Mouse (Mus musculus) kidney, embryonic 16.5 days (tissue): ENCODE measurements around the gene Pear1. TPM values are rescaled to one million over a fixed set of nuclear protein-coding genes. Genes with fewer than 3 reads are reported as not detected.

ENCODE experiments used
- ATAC-seq: fragments of 200-750 bp; cut with Nextera tagmentation; 2 replicates; pipeline ENCODE4 v1.8.0; 2017; ENCODE audit warnings: moderate TSS enrichment; ENCODE audit not compliant: low FRiP score, low TSS enrichment
- H3K27ac ChIP-seq: fragments of 300-500 bp; sonication (generic); 2 replicates; pipeline ENCODE4 v1.5.1; 2014; ENCODE audit warnings: low read length
- H3K27me3 ChIP-seq: fragments of 300-500 bp; sonication (generic); 2 replicates; pipeline ENCODE4 v1.6.1; 2014; ENCODE audit warnings: low read length, control low read depth, mixed read lengths; ENCODE audit not compliant: insufficient read depth
- H3K36me3 ChIP-seq: fragments of 300-500 bp; sonication (generic); 2 replicates; pipeline ENCODE4 v1.6.1; 2014; ENCODE audit warnings: low read length, control low read depth, mixed read lengths; ENCODE audit not compliant: insufficient read depth
- H3K4me1 ChIP-seq: fragments of 300-500 bp; sonication (generic); 2 replicates; pipeline ENCODE4 v1.6.1; 2014; ENCODE audit warnings: low read length, control low read depth, mixed read lengths; ENCODE audit not compliant: insufficient read depth
- H3K4me2 ChIP-seq: fragments of 300-500 bp; sonication (generic); replicated peaks from 2 replicates; pipeline ENCODE4 v1.6.1; 2014; ENCODE audit warnings: low read depth, low read length
- H3K4me3 ChIP-seq: fragments of 300-500 bp; sonication (generic); 2 replicates; pipeline ENCODE4 v1.5.1; 2014; ENCODE audit warnings: mild to moderate bottlenecking, low read length
- H3K9ac ChIP-seq: fragments of 300-500 bp; sonication (generic); replicated peaks from 2 replicates; pipeline ENCODE4 v1.6.1; 2014; ENCODE audit warnings: low read length
- H3K9me3 ChIP-seq: fragments of 300-500 bp; sonication (generic); 2 replicates; pipeline ENCODE4 v1.6.1; 2016; ENCODE audit warnings: low read length, control low read depth
- WGBS: fragments of 180-500 bp; shearing (Covaris S2); extraction: QIAGEN DNeasy Blood & Tissue Kit; methylation state at CpG from one replicate; pipeline ENCODE4 v1.1.7; 2014; 5-methylcytosine and 5-hydroxymethylcytosine counted together
- polyA plus RNA-seq: library from polyadenylated mRNA; unstranded; fragments of >200 nt; fragmentation: Nextera tagmentation; extraction: Ambion mirVana; gene quantifications from 2 replicates; pipeline ENCODE4 v1.2.1, GENCODE M21; 2015

The Pear1 gene
- polyA plus RNA-seq, 1 experiment from 2014 or later: 60.2 TPM

GRCm38 (mm10) chr3:87844981-87845380 is 20.9 kb upstream of the Pear1 start:
- no peaks in the 10 kb centered on the region for H3K36me3 ChIP-seq
- no peaks in the 10 kb centered on the region for H3K4me1 ChIP-seq
- H3K27me3 ChIP-seq: no peaks in the 10 kb centered on the region
- WGBS: 78% methylated on average over 4 of the region's 4 CpGs
- H3K9ac ChIP-seq: no peak overlapping the region
- no peak overlapping the region for H3K4me2 ChIP-seq
- no peaks in the 10 kb centered on the region for H3K9me3 ChIP-seq
- ATAC-seq: no peak
- no peak overlapping the region for H3K27ac ChIP-seq
- no peak overlapping the region for H3K4me3 ChIP-seq

- Histone ChIP-seq H3K9ac (no peak overlapping the region), H3K9me3 (no peaks in the 10 kb centered on the region), H3K36me3 (no peaks in the 10 kb centered on the region), H3K4me2 (no peak overlapping the region), H3K4me1 (no peaks in the 10 kb centered on the region), H3K27me3 (no peaks in the 10 kb centered on the region), H3K4me3 (no peak overlapping the region), H3K27ac (no peak overlapping the region)
- no peak for ATAC-seq
Measured at GRCm38 (mm10) chr3:87840858-87841257, 16.8 kb upstream of the Pear1 start.

DNA sequence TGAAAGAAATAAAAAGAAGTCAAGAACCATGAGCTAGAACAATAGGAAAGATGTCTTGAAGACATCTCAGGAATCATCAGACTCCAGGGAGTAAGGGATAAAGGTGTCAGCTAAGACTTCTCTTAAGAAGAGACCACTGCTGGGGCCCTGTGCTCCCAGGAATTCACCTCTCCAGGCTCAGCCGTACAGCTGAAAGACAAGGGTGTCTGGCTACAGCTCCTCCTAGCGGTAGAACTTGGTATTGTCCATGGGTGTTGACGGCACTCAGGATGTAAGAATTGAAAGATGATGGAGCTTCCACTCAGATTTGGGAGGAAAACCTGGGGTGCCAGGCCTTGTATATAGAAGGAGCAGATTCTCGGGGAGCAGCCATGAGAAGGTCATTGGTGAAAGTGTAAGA is 14.5 kb upstream of the Pear1 start:
- 2% methylated on average over 4 of the region's 4 CpGs for WGBS
- 0 out of 2 replicates have a peak, but pooled peaks have one; percentile 39 for ATAC-seq
- no peak overlapping the region for H3K9ac ChIP-seq

DNA sequence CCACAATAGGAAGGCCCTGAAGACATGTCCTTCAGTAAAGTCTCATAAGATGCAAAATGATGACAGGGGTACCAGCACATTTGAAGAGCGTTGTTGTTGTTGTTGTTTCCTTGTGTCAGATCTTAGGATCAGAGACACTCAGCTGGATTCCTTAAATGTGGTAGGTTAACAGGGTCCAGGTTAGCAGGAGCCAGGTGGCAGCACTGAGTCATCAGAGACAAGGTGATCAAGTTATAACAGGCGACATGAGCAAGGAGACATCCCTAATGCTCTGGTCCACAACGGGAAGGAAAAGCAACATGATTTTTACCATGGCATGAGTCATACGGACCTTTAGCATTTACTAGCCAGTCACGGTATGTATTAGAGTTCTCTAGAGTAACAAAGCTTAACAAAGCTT is 9.4 kb upstream of the Pear1 start:
- Histone ChIP-seq H3K27me3 (no peaks in the 10 kb centered on the region), H3K4me2 (no peak overlapping the region), H3K36me3 (no peaks in the 10 kb centered on the region), H3K27ac (no peak overlapping the region), H3K9ac (no peak overlapping the region), H3K4me1 (no peaks in the 10 kb centered on the region), H3K9me3 (no peaks in the 10 kb centered on the region), H3K4me3 (no peak overlapping the region)
- 68% methylated on average over 5 of the region's 5 CpGs for WGBS
- no peak for ATAC-seq

More for the DNA sequence above, 14.5 kb upstream of the Pear1 start:
- no peak overlapping the region for H3K27ac ChIP-seq
- H3K27me3 ChIP-seq: no peaks in the 10 kb centered on the region
- H3K36me3 ChIP-seq: no peaks in the 10 kb centered on the region
- H3K4me2 ChIP-seq: no peak overlapping the region
- H3K9me3 ChIP-seq: no peaks in the 10 kb centered on the region
- H3K4me3 ChIP-seq: no peak overlapping the region
- H3K4me1 ChIP-seq: no peaks in the 10 kb centered on the region

- Histone ChIP-seq H3K9me3 (no peaks in the 10 kb centered on the region), H3K27me3 (no peaks in the 10 kb centered on the region), H3K4me3 (no peak overlapping the region), H3K4me1 (no peaks in the 10 kb centered on the region), H3K27ac (no peak overlapping the region), H3K36me3 (no peaks in the 10 kb centered on the region), H3K9ac (no peak overlapping the region), H3K4me2 (no peak overlapping the region)
- 83% methylated on average over 7 of the region's 7 CpGs for WGBS
- no peak for ATAC-seq
Measured at GRCm38 (mm10) chr3:87832109-87832859, 8.2 kb upstream of the Pear1 start.

GRCm38 (mm10) chr3:87829025-87829424 is 4.9 kb upstream of the Pear1 start:
- H3K4me1 ChIP-seq: no peaks in the 10 kb centered on the region
- WGBS: 52% methylated on average over 10 of the region's 10 CpGs
- ATAC-seq: no peak

GRCm38 (mm10) chr3:87828435-87828834 is 4.3 kb upstream of the Pear1 start:
- no peaks in the 10 kb centered on the region for H3K27me3 ChIP-seq
- H3K4me1 ChIP-seq: no peaks in the 10 kb centered on the region
- WGBS: 46% methylated on average over 4 of the region's 4 CpGs
- no peak overlapping the region for H3K4me2 ChIP-seq
- ATAC-seq: no peak
- no peak overlapping the region for H3K9ac ChIP-seq
- H3K27ac ChIP-seq: no peak overlapping the region
- H3K36me3 ChIP-seq: no peaks in the 10 kb centered on the region
- no peaks in the 10 kb centered on the region for H3K9me3 ChIP-seq
- H3K4me3 ChIP-seq: no peak overlapping the region

More at GRCm38 (mm10) chr3:87829025-87829424, 4.9 kb upstream of the Pear1 start:
- Histone ChIP-seq H3K9ac (no peak overlapping the region), H3K4me3 (no peak overlapping the region), H3K27ac (no peak overlapping the region), H3K9me3 (no peaks in the 10 kb centered on the region), H3K36me3 (no peaks in the 10 kb centered on the region), H3K27me3 (no peaks in the 10 kb centered on the region), H3K4me2 (no peak overlapping the region)

- no peak overlapping the region for H3K4me2 ChIP-seq
- ATAC-seq: no peak
- H3K9ac ChIP-seq: no peak overlapping the region
- peaks cover 18% of the 10 kb centered on the region for H3K4me1 ChIP-seq
- no peaks in the 10 kb centered on the region for H3K9me3 ChIP-seq
- 65% methylated on average over 12 of the region's 12 CpGs for WGBS
- H3K4me3 ChIP-seq: no peak overlapping the region
- H3K36me3 ChIP-seq: no peaks in the 10 kb centered on the region
- peaks cover 7% of the 10 kb centered on the region; the same call in 1 of the 2 replicates for H3K27me3 ChIP-seq
- H3K27ac ChIP-seq: no peak overlapping the region
Measured at GRCm38 (mm10) chr3:87818226-87818625, 5.9 kb downstream of the Pear1 start.

DNA sequence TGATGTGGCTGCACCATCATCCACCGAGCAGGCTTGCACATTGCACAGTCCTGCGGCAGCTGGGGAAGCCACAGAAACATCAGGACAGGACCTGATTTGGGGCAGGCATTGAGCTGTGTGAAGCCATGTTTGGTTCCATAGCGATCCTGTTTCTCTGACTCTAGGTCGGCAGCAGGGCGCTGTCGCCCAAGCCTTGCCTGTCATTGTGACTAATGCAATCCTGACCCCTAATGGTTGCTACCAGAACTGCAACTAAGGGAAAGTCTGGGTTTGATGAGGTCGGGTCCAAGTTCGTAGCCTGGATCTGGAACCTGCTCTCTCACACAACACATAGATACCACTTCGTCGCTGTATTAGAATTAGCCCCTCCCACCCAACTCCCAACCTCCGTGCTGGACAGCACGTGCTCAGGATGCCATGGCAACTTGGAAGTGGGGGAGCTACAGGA is 7.4 kb downstream of the Pear1 start:
- H3K27ac ChIP-seq: no peak overlapping the region
- no peaks in the 10 kb centered on the region for H3K9me3 ChIP-seq
- ATAC-seq: peak; percentile 50; the same call in 1 of the 2 replicates
- H3K4me3 ChIP-seq: no peak overlapping the region
- no peak overlapping the region for H3K4me2 ChIP-seq
- peaks cover 18% of the 10 kb centered on the region for H3K4me1 ChIP-seq
- H3K9ac ChIP-seq: 0 out of 2 replicates have a peak overlapping the region, but pooled peaks have one; percentile 19
- WGBS: 5% methylated on average over 12 of the region's 12 CpGs
- no peaks in the 10 kb centered on the region for H3K36me3 ChIP-seq
- H3K27me3 ChIP-seq: peaks cover 15% of the 10 kb centered on the region; the same call in 1 of the 2 replicates

DNA sequence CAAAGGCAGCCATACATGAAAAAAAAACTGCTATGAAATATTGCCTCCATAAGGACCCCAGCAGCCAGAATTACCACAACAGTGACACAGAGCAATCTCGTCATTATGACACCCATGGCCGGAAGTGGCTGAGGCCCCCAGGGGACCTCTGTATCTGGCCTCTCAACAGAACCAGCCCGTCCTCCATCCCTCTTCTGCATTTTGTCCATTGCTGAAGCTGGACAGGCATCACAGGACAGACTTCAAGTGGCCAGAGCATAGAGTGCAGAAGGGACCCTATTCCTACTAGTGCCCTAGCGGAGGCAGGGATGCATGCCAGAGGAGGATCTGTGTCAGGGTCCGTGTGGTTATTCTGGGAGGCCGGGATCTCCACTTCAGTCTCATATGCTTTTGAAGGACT is 7.9 kb downstream of the Pear1 start:
- WGBS: 52% methylated on average over 6 of the region's 6 CpGs
- Histone ChIP-seq H3K9me3 (no peaks in the 10 kb centered on the region), H3K9ac (0 out of 2 replicates have a peak overlapping the region, but pooled peaks have one; percentile 19), H3K4me2 (no peak overlapping the region), H3K36me3 (no peaks in the 10 kb centered on the region), H3K27ac (no peak overlapping the region), H3K4me1 (peaks cover 18% of the 10 kb centered on the region), H3K27me3 (peaks cover 20% of the 10 kb centered on the region), H3K4me3 (no peak overlapping the region)
- ATAC-seq: no peak
